Mouse (Mus musculus) liver, embryonic 13.5 days (tissue): ENCODE measurements around the gene Sh3bp5l. TPM values are rescaled to one million over a fixed set of nuclear protein-coding genes. Genes with fewer than 3 reads are reported as not detected.

Experiments used
- ATAC-seq: fragments of 200-750 bp; cut with Nextera tagmentation; 2 replicates; pipeline ENCODE4 v1.8.0; 2017; ENCODE audit warnings: low read depth, mild to moderate bottlenecking, moderate number of reproducible peaks, moderate library complexity
- DNase-seq: peaks from one replicate; pipeline ENCODE4 v3.0.0; 2022
- H3K27ac ChIP-seq: fragments of 300-500 bp; sonication (generic); 2 replicates; pipeline ENCODE4 v1.5.1; 2015; ENCODE audit warnings: moderate library complexity, mild to moderate bottlenecking, inconsistent platforms
- H3K27me3 ChIP-seq: fragments of 300-500 bp; sonication (generic); 2 replicates; pipeline ENCODE4 v1.6.1; 2015; ENCODE audit warnings: mild to moderate bottlenecking, inconsistent platforms
- H3K36me3 ChIP-seq: fragments of 300-500 bp; sonication (generic); 2 replicates; pipeline ENCODE4 v1.6.1; 2015; ENCODE audit warnings: mild to moderate bottlenecking, inconsistent platforms
- H3K4me1 ChIP-seq: fragments of 300-500 bp; sonication (generic); replicated peaks from 2 replicates; pipeline ENCODE4 v1.6.1; 2015; ENCODE audit warnings: inconsistent platforms
- H3K4me2 ChIP-seq: fragments of 300-500 bp; sonication (generic); 2 replicates; pipeline ENCODE4 v1.6.1; 2015; ENCODE audit warnings: inconsistent platforms, mild to moderate bottlenecking, moderate library complexity
- H3K4me3 ChIP-seq: fragments of 300-500 bp; sonication (generic); replicated peaks from 2 replicates; pipeline ENCODE4 v1.5.1; 2015; ENCODE audit warnings: mild to moderate bottlenecking, inconsistent platforms
- H3K9ac ChIP-seq: fragments of 300-500 bp; sonication (generic); 2 replicates; pipeline ENCODE4 v1.6.1; 2015; ENCODE audit warnings: mild to moderate bottlenecking, inconsistent platforms
- H3K9me3 ChIP-seq: fragments of 300-500 bp; sonication (generic); replicated peaks from 2 replicates; pipeline ENCODE4 v1.6.1; 2016; ENCODE audit warnings: inconsistent platforms
- WGBS: fragments of 180-500 bp; shearing (Covaris S2); methylation state at CpG from one replicate; pipeline ENCODE4 v1.1.7; 2015; ENCODE audit not compliant: insufficient replicate concordance; 5-methylcytosine and 5-hydroxymethylcytosine counted together
- polyA plus RNA-seq: library from polyadenylated mRNA; unstranded; fragments of >200 nt; fragmentation: Nextera tagmentation; extraction: Ambion mirVana; gene quantifications from 2 replicates; pipeline ENCODE4 v1.2.1, GENCODE M21; 2015

Sh3bp5l gene
- polyA plus RNA-seq, result 17.9 and 19.7 TPM in 2 replicates

DNA sequence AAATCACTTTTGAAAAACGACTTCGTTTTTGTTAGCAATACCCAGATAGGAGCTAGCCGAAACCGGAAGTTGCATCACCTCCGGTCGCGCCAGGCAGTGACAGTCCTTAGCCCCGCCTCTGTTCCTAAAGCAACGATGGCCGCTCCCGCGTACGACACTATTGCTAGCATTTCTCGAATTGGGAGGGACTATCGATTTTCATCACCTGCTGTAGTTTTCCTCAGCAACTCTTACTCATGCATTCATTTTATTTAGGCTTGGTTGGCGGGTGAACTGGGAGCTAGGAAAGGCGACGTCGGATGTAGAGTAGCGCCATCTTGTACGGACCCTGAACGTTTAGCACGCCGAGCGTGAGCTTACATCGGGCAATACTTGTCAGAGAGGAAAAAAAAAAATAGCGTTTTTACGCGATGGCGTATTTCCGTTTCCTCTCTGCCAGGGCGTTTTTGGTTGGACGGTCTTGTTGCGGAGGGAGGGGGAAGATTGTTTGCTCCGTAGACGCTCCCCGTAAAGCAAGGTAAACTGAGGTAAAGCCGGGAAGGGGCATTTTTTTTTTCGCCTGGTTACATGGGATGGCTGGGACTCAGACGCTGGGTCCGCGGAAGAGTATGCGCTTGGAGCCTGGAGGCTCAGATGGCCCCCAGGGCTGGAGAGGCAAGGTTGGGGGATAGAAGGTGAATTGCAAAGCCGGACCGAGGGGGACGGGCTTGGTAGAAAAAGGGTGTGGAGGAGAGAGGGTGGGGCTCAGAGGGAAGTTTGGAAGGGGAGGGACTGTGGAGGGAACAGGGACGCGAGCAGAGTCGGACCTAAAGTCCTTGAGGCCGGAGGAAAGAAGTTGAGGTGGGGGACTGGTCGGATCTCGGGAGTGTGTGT lies at the start of gene Sh3bp5l, which contains the start of gene Zfp672:
TSS of gene Sh3bp5l (plus strand) at position 449 of the 873 bp plus-strand sequence.
TSS of gene Zfp672 (minus strand) at position 64 of the 873 bp plus-strand sequence.
- peak within 1 kb of the TSS; percentile 94 for H3K27ac ChIP-seq
- H3K4me1 ChIP-seq, result peaks cover 72% of the 10 kb centered on the region
- H3K4me2 ChIP-seq, result peak within 1 kb of the TSS; percentile 98
- H3K9me3 ChIP-seq, result no peaks in the 10 kb centered on the region
- ATAC-seq (peak; percentile 90), DNase-seq (peak; percentile 83)
- H3K36me3 ChIP-seq, result peaks cover 48% of the 10 kb centered on the region
- H3K27me3 ChIP-seq, result no peaks in the 10 kb centered on the region
- peak within 1 kb of the TSS; percentile 91 for H3K9ac ChIP-seq
- under 1% methylated on average over 52 of the region's 52 CpGs for WGBS
- peak within 1 kb of the TSS; percentile 93 for H3K4me3 ChIP-seq

DNA sequence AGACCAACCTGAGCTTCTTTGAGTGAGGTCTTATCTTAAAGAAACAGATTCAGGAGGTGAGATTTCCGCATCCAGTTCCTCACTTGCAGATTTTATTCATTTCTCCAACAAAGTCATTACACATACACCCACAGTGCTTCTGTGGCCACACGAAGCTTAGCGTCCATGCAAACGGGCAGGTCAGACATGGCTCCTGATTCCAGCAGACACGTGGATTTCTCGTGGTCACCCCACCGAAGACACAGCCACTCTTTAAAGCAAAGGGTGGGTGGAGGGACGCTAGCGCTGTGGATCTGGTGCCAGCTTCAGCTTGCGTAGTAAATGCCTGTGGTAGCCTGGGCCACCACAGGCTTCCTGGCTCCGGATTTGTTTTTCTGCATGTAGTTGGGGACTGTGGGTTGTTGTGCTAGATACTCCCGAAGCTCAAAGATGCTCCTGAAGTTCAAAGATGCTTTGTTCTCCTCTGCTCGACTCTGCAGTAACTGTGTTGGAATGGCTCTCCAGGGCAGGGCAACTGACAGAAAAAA lies 48.5 kb upstream of the Sh3bp5l start:
- no peaks in the 10 kb centered on the region for H3K4me1 ChIP-seq
- H3K36me3 ChIP-seq, result no peaks in the 10 kb centered on the region
- no peaks in the 10 kb centered on the region for H3K9me3 ChIP-seq
- H3K4me3 ChIP-seq, result no peak overlapping the region
- H3K27me3 ChIP-seq, result peaks cover 19% of the 10 kb centered on the region; the same call in 1 of the 2 replicates
- 62% methylated on average over 13 of the region's 13 CpGs for WGBS
- ATAC-seq, result no peak
- no peak overlapping the region for H3K4me2 ChIP-seq
- no peak for DNase-seq
- no peak overlapping the region for H3K9ac ChIP-seq
- H3K27ac ChIP-seq, result no peak overlapping the region

- Histone ChIP-seq H3K4me1 (no peaks in the 10 kb centered on the region), H3K4me3 (no peak overlapping the region), H3K9me3 (no peaks in the 10 kb centered on the region), H3K27ac (no peak overlapping the region), H3K9ac (no peak overlapping the region), H3K36me3 (no peaks in the 10 kb centered on the region), H3K27me3 (peaks cover 19% of the 10 kb centered on the region; the same call in 1 of the 2 replicates), H3K4me2 (no peak overlapping the region)
- ATAC-seq (no peak), DNase-seq (no peak)
- WGBS, result 57% methylated on average over 5 of the region's 5 CpGs
These were observed 48.0 kb upstream of the Sh3bp5l start for GRCm38 (mm10) chr11:58282518-58282917.

GRCm38 (mm10) chr11:58289992-58290682 lies 40.4 kb upstream of the Sh3bp5l start:
- DNase-seq (no peak), ATAC-seq (no peak)
- Histone ChIP-seq H3K9ac (no peak overlapping the region), H3K4me2 (no peak overlapping the region), H3K36me3 (no peaks in the 10 kb centered on the region), H3K27ac (no peak overlapping the region), H3K9me3 (no peaks in the 10 kb centered on the region), H3K27me3 (peaks cover 5% of the 10 kb centered on the region), H3K4me3 (no peak overlapping the region), H3K4me1 (no peaks in the 10 kb centered on the region)
- whole genome bisulfite sequencing, result 32% methylated on average over 9 of the region's 9 CpGs

GRCm38 (mm10) chr11:58290812-58291211 lies 39.7 kb upstream of the Sh3bp5l start:
- no peaks in the 10 kb centered on the region for H3K9me3 ChIP-seq
- H3K36me3 ChIP-seq, result no peaks in the 10 kb centered on the region
- no peak overlapping the region for H3K9ac ChIP-seq
- ATAC-seq, result no peak
- no peaks in the 10 kb centered on the region for H3K4me1 ChIP-seq
- DNase-seq, result no peak
- no peak overlapping the region for H3K27ac ChIP-seq
- no peak overlapping the region for H3K4me3 ChIP-seq
- H3K4me2 ChIP-seq, result no peak overlapping the region
- peaks cover 4% of the 10 kb centered on the region for H3K27me3 ChIP-seq
- WGBS, result 60% methylated on average over 4 of the region's 4 CpGs

DNA sequence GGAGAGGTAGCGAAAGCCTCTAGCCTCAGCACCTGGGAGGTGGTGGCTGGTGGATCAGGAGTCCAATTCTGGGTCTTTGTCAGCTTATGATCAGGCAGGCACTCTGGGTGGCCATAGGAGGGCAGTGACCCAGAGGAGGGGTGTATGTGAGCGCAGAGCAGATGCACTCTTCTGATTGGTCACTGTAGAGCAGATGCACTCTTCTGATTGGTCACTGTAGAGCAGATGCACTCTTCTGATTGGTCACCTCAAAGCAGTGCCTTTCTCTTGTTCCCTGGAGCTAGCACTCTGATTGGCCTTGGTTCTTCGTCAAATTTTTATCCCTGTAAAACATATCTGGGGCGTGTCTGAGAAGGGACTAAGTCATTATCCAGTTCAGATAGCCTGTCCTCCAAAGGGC lies 37.7 kb upstream of the Sh3bp5l start:
- Histone ChIP-seq H3K4me3 (no peak overlapping the region), H3K36me3 (no peaks in the 10 kb centered on the region), H3K9me3 (no peaks in the 10 kb centered on the region), H3K9ac (no peak overlapping the region), H3K4me1 (no peaks in the 10 kb centered on the region), H3K27me3 (no peaks in the 10 kb centered on the region; the same call in 1 of the 2 replicates), H3K27ac (no peak overlapping the region), H3K4me2 (no peak overlapping the region)
- no peak for DNase-seq
- WGBS, result 46% methylated on average over 4 of the region's 4 CpGs
- ATAC-seq, result peak; percentile 43; the same call in 1 of the 2 replicates

GRCm38 (mm10) chr11:58297396-58297795 lies 33.1 kb upstream of the Sh3bp5l start:
- H3K36me3 ChIP-seq, result no peaks in the 10 kb centered on the region
- no peak overlapping the region for H3K27ac ChIP-seq
- ATAC-seq (no peak), DNase-seq (no peak)
- no peak overlapping the region for H3K9ac ChIP-seq
- H3K4me3 ChIP-seq, result no peak overlapping the region
- H3K4me1 ChIP-seq, result peaks cover 13% of the 10 kb centered on the region
- no peak overlapping the region for H3K4me2 ChIP-seq
- H3K27me3 ChIP-seq, result no peaks in the 10 kb centered on the region
- 72% methylated on average over 6 of the region's 6 CpGs for WGBS
- no peaks in the 10 kb centered on the region for H3K9me3 ChIP-seq

- peaks cover 23% of the 10 kb centered on the region for H3K4me1 ChIP-seq
- no peak for ATAC-seq
- H3K4me3 ChIP-seq, result peak overlapping the region; percentile 69
- H3K27ac ChIP-seq, result no peak overlapping the region; the same call in 1 of the 2 replicates
- peak; percentile 64 for DNase-seq
- no peaks in the 10 kb centered on the region for H3K27me3 ChIP-seq
- peak overlapping the region; percentile 72 for H3K4me2 ChIP-seq
- no peaks in the 10 kb centered on the region for H3K36me3 ChIP-seq
- peak overlapping the region; percentile 78 for H3K9ac ChIP-seq
- no peaks in the 10 kb centered on the region for H3K9me3 ChIP-seq
- WGBS, result 23% methylated on average over 13 of the region's 13 CpGs
These were observed 29.5 kb upstream of the Sh3bp5l start for GRCm38 (mm10) chr11:58301057-58301456.

DNA sequence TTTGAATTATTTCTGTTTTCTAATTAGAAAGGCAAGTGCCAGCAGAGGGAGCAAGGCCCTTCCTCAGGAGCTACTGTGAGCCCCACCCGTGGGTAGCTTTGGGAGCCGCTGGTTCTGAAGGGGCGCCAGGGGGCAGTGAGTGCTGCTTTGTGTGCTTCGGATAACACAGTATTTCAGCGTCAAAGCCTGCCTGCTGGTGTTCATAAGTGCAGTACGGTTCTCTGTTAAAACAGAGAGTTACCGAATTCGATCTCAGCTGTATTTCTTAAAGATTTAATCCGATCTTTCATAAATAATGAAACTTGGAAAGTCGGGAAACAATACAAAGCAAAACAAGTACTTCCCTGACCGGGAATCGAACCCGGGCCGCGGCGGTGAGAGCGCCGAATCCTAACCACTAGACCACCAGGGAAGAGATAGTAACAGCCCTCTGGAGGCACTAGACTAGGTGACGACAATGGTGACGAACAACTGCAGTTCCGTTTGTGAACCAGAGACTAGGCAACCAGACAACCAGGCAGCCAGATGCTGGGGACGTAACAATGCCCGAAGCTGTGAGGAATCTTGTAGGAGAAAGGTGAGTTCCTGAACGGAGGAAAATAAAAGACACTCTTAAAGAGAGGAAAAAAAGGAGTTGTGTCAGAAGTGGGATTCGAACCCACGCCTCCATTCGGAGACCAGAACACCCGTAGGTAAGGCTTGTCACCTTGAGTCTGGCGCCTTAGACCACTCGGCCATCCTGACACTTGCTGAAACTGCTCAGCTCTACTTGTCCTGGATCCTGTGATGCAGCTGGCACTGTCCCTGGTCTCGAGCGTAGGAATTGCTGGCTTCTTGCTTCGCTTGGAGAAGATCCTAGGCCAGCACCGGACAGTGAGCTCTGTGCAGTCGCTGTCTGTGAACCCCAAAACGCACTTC lies 28.4 kb upstream of the Sh3bp5l start:
- H3K9ac ChIP-seq, result peak overlapping the region; percentile 78
- DNase-seq (peak; percentile 96), ATAC-seq (peak; percentile 85)
- no peaks in the 10 kb centered on the region for H3K27me3 ChIP-seq
- H3K4me2 ChIP-seq, result peak overlapping the region; percentile 72
- under 1% methylated on average over 36 of the region's 36 CpGs for WGBS
- no peaks in the 10 kb centered on the region for H3K9me3 ChIP-seq
- H3K4me3 ChIP-seq, result peak overlapping the region; percentile 69
- peaks cover 31% of the 10 kb centered on the region for H3K4me1 ChIP-seq
- no peaks in the 10 kb centered on the region for H3K36me3 ChIP-seq
- peak overlapping the region; percentile 88 for H3K27ac ChIP-seq

GRCm38 (mm10) chr11:58302774-58303445 lies 27.6 kb upstream of the Sh3bp5l start:
- no peaks in the 10 kb centered on the region for H3K27me3 ChIP-seq
- H3K4me1 ChIP-seq, result peaks cover 39% of the 10 kb centered on the region
- ATAC-seq (peak; percentile 55; the same call in 1 of the 2 replicates), DNase-seq (no peak)
- peak overlapping the region; percentile 88 for H3K27ac ChIP-seq
- WGBS, result 2% methylated on average over 26 of the region's 26 CpGs
- peak overlapping the region; percentile 78 for H3K9ac ChIP-seq
- H3K4me2 ChIP-seq, result peak overlapping the region; percentile 72
- no peaks in the 10 kb centered on the region for H3K36me3 ChIP-seq
- H3K4me3 ChIP-seq, result peak overlapping the region; percentile 69
- no peaks in the 10 kb centered on the region for H3K9me3 ChIP-seq
